Mouse (Mus musculus) left cerebral cortex, postnatal 14 days (tissue): ENCODE measurements at regions not wholly inside any gene's neighbourhood (a gene's known extent, or its start where the extent isn't known, plus 50 kb on each side); places are given as distances from the start of the nearest gene placed in this dataset.

ENCODE experiments used
- DNase-seq, 2 experiments: peaks; one replicate each; pipeline ENCODE4 v3.0.0; 2021 to 2022; ENCODE audit warnings: low spot score in 2 of 2, mixed read lengths in 1 of 2
- intact Hi-C: fragments of 180-260 bp; cut with DNase I; formaldehyde crosslinking; loops from one replicate; pipeline ENCODE4 v1.15.1; 2025

DNA sequence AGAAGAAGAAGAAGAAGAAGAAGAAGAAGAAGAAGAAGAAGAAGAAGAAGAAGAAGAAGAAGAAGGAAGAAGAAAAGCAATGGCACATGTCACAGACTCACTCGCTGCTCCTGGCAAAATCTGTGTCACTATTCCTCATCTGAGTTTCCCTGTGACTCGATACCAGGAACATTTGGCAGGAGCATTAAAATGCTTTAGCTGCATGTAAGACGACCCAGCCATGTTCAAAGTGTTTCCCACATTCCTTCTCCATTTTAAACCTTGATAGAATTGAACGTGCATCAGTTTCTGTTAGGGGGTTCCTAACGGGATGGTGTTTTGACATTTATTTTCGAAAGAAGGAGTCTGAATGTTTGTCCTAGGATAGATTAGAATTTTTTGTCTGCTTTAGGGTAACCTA, 51.2 kb upstream of the Pja2 start:
- intact Hi-C loops = no loop called here
- no peak for DNase-seq

- no peak for DNase-seq
- intact Hi-C loops = no loop called here
These were observed 51.9 kb upstream of the Pja2 start for GRCm38 (mm10) chr17:64383600-64383999.

GRCm38 (mm10) chr17:64390349-64390748, 58.6 kb upstream of the Pja2 start:
- no peak for DNase-seq
- intact Hi-C loops = no loop called here

DNA sequence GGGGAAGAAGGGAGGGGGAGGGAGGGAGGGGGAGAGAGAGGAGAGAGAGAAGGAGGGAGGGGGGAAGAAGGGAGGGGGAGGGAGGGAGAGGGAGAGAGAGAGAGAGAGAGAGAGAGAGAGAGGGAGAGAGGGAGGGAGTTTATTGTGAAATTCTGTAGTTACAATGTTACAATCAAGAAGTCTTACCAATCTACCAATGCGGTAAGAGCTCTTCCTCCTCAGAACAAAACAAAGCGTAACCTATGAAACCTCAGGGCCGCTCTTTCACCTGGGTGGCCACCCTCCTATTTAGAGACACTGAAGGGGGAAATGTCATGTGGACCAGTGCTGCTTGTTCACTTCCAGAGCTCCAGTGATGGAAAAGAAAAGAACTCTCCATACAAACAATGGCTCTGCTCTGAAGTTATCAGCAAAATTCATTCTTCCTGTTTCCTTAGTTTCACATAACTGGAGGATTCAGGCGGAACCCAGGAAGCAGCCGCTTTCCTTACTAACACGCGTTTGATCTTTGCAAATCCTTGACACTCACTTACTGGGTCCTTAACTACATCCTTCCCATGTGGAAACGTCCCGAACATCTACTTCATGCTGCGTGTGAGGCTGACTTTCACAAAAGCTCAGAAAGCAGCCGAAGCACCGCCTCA, 65.7 kb upstream of the Pja2 start:
- no peak for DNase-seq
- intact Hi-C loops = no loop called here

DNA sequence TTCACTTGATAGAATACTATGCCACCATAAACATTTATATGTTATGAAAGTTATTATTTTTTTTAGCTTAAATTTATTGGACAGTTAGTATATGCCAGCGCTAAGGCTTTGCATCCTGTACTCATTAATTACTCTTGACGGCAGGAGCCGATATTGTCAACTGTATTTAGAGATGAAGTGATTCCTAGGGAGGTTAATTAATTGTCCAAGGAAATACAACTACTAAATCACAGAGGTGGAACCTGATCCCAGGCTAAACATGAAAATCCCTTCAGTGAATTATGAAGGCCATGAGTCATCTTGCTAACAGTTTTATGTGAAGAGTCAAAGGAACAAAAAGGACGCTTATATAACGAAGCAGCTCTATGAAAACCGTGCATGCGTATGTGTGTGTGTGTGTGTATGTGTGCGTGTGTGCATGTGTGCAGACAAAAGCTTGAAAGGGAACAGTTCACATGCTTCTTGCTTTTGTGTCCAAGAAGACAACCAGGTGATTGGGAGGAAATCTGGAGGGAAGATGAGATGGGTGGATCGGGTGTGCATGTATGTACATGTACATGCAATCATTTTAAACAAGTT, 66.5 kb upstream of the Pja2 start:
- intact Hi-C loops = no loop called here
- no peak for DNase-seq

GRCm38 (mm10) chr17:64398708-64399107, 67.0 kb upstream of the Pja2 start:
- intact Hi-C loops = no loop called here
- no peak for DNase-seq

DNA sequence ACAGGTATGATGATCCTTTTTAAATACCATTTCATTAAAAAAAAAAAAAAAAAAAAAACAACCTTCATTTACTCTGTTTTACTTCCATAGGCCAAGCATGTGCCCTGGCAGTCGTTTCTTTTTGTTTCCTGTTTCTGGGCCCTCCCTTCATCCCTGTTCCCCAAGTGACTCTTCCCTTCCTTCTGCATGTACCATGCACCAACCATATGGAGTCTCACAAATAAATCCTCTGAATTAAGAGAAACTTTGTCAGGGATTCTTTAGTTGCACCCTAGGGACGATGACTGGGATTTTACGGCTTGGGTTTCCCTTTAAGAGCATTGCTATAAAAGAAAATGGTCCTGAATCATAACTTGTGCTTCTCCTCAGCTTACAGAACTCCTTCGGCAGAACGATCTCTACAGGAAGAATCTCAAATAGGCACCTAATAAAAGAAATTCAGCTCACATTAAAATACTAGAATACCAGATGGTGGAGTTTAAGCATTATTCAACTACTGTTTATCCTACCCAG, 75.1 kb upstream of the Pja2 start:
- intact Hi-C loops = loop anchor here (10.0 kb wide), 1 partner anchor 188 kb away; no protein-coding TSS in a partner anchor
- DNase-seq = no peak

- intact Hi-C loops = loop anchor here (10.0 kb wide), 1 partner anchor 187 kb away; no protein-coding TSS in a partner anchor
- DNase-seq = peak in 1 of 2 experiments; percentile 5
These were observed 75.7 kb upstream of the Pja2 start for GRCm38 (mm10) chr17:64407255-64408011.

DNA sequence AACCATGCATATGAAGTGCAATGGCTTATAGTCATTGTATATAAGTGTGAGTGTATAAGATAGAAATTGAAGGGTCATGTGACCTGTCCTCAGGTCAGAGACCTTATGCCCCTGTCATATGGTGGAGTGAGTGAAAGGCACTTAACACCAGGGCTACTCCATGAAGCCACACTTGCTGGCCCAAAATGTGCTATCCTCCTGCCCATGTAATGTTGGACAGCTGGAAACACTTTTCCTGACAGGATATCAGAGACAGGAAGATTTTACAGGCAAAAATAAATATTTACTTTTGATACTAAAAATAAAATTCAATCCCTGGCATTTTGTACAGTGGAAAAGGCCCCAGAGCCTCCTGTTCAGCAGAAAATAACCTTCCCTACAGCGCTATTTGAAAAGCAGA, 94.1 kb upstream of the Pja2 start:
- no peak for DNase-seq
- intact Hi-C loops = no loop called here

GRCm38 (mm10) chr17:64426536-64426935, 94.8 kb upstream of the Pja2 start:
- intact Hi-C loops = no loop called here
- DNase-seq = no peak

DNA sequence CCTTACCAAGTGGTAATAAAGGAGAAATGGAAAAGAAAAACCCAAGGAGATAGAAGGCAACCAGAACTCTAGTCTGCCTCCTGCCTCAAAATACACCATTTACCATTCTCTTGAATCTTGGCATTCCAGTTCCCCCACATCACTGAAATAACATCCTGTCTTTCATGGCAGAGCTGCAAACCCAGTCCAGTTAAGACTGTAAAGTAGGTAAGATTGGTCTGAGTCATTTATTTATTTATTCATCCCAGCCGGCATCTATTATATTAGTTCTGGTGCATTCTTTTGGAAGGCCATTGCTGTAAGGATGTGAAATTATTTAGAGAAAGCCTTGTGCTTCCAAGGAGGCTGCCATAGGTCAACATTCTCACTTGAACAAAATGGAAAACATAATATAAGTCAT, 107.9 kb upstream of the Pja2 start:
- DNase-seq = no peak
- intact Hi-C loops = no loop called here

DNA sequence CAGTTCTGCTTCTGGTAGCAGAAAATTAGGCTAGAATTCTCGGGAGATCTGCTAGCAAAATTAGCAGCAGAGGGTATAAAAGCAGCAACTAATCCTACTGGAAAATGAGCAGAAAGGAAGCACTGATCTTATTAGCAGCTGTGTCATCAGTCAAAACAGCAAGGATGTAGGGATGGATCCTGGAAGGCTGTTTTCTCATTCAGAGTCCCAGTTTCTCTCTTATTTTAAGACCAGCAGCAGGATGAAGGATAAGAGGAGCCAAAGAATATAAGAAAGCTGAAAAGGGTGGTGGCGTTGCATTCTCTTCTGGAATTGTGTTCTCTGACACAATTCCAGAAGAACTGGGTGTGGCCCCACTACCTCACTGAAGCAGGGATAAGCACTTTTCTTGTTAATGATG, 123.0 kb upstream of the Pja2 start:
- DNase-seq = no peak
- intact Hi-C loops = no loop called here

- DNase-seq = no peak
- intact Hi-C loops = no loop called here
These were observed 134.3 kb upstream of the Man2a1 start for GRCm38 (mm10) chr17:64466273-64466672.

DNA sequence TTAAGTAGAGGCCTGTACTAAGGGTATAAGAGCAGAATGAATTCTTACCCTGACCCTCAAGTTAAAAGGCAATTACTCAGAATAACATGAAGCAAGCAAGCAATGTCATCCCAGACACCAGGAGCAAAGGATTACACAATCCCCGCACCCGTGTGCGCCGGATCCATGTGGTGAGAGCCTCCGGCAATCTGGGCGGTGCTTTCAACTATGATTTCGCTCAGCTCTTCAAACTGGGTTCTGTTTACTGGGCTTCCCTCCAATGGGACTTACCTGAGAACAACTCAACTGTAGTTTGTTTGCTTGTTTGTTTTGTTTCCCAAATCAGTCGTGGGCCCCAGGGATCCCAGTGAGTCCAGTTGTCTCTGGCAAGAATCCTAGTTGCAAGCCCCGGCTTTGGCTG, 133.8 kb upstream of the Man2a1 start:
- DNase-seq = no peak

DNA sequence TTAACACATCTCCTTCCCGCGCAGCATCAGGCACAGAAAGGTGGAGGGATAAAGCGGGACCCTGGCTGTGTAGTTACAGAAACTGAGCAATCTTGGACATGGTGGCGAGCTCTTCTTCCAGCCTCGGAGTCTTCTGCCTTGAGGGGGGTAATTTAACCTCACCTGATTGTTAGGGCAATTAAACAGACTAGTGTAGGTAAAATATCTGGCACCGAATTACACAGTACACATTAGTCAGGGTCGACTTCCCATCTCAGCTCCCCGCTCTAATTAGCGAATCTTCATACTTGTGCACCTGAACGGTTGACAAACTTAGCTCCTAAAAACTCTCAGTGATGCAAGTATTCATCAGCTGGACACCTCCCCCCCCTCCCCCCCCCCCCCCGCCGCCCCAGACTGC, 133.2 kb upstream of the Man2a1 start:
- intact Hi-C loops = no loop called here
- DNase-seq = no peak

More for the DNA sequence above, 133.8 kb upstream of the Man2a1 start:
- intact Hi-C loops = no loop called here

DNA sequence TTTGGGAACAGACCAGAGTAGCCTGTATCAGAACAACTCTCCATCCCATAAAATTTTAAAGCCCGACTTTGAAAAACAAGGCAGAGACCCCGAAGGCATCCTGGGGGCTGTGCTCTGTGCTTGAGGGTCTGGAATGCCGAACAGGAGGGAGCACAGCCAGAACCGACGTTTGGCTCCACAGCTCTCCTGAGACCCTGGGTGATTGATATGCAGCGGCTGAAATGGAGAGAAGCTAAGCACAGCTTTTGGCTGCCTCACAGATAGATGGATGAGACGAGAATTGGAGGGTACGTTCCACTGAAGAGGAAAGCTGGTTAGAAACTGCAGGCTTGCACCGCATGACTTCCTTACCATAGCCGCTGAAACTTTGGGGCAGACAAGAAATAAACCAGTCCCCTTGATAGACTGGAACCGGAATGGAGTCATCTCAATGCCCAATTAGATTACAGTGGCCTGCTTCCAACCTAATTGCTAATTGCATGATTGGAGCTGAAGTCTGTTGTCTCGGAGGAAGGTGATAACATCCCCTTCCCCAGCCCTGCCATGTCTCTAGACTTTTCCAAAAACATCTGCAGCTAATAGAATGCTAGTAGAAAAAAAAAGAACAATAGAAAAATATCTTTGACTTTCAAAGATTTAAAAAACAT, 130.7 kb upstream of the Man2a1 start:
- no peak for DNase-seq

DNA sequence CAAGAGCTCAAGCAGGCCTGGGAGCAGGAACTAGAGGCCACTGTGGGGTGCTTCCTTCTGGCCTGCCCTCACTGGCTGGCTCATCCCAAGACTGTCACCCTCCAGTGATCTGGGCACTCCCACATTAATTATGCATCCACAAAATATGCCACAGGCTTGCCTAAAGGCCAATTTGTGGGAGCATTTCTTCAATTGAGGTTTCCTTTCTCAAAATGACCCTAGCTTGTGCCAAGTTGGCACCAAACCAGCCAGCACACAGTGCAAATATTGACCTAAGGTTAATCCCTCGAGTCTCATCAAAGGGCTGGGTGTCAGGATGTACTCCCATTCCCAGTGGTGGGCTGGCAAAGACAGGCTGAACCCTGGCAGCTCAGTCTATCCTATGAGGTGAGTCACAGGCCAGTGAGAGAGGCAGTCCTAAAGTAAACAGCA, 119.9 kb upstream of the Man2a1 start:
- intact Hi-C loops = no loop called here
- no peak for DNase-seq

More for the DNA sequence above, 130.7 kb upstream of the Man2a1 start:
- intact Hi-C loops = no loop called here

DNA sequence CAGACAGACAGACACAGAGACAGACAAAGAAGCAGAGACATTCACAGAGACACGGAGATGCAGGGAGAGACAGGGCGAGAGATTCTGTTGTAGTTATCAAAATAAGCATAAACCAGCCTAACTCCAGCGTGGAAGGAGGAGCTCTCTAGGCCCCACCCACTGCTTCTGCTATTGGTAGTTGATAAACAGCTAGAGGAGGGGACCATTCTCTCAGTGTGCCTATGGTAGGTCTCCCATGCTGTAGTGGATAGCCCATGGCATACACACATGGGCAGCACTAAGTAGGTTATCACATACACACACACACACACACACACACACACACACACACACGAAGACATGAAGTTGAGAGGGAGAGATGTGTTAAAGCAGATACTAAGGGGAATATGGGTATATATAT, 115.7 kb upstream of the Man2a1 start:
- intact Hi-C loops = no loop called here
- DNase-seq = no peak

DNA sequence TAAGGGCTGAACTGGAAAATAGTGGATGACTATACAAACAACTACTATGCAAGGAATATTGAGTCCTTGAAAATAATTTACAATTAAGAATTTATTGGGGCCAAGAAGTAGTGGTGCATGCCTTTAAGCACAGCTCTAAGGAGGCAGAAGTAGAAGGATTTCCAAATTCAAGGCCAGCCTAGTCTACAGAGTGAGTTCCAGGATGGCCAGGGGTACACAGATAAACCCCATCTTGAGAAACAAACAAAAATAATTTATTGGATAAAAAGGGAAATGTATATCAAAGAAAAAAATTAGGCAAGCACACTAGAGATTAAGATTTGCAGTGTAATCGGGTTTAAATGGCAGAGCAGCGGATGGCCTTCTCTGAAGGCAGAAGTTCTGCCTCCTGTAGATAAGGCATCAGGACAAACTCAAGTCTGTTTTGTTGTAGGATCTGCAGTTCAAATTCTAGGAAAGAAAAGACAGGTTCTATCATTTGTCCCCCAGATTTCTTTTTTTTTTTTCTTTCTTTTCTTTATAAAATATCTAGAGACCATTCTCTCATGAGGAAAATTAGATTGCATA, 110.7 kb upstream of the Man2a1 start:
- intact Hi-C loops = no loop called here
- DNase-seq = no peak

DNA sequence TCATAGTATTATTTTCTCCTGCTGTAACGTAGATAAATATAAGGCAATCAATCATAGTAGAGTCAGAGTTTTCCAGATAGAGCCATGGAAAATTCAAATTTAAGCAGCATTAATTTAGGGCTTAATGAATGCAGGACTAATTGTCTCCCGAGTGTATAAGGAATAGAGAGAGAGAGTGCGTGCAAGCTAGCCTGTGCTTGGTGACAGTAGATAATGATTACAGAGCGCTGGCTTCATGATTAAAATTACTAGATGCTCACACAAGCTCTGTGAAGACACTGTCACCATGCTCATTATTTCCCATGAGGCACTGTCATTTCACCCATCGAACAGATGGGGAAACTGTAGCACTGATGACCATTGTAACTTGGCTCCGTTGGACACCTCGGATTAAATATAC, 109.9 kb upstream of the Man2a1 start:
- intact Hi-C loops = no loop called here
- DNase-seq = no peak
